Mouse (Mus musculus) adrenal gland, postnatal 36 days (tissue): ENCODE results near the gene Egfl7. TPM values are rescaled to one million over a fixed set of nuclear protein-coding genes. Genes with fewer than 3 reads are reported as not detected.

ENCODE experiments used
- DNase-seq, 2 experiments: peaks; one replicate each; pipeline ENCODE4 v3.0.0; 2021; ENCODE audit warnings: mixed read lengths in 1 of 2
- long read RNA-seq, 2 experiments: library from polyadenylated mRNA; stranded (forward); transcript quantifications; one replicate each; pipeline ENCODE4 v2.0.0; 2021; ENCODE audit warnings: borderline sequencing depth in 2 of 2
- total RNA-seq, 2 experiments: library from RNA; stranded (reverse); gene quantifications; 2 replicates each; pipeline ENCODE4 v1.2.3; 2021

Egfl7 gene
- 100 to 1,000 TPM in 1 of 2 experiments, 10 to 100 TPM in 1; 86.2 to 127 TPM for total RNA-seq
- long read RNA-seq, experiment 1, transcript Egfl7-212 (10 exons, 1,391 nt) = minor isoform, 12 of 141 reads
- long read RNA-seq, experiment 1, transcript Egfl7-202 (10 exons, 1,372 nt) = minor isoform, 38 of 141 reads
- long read RNA-seq, experiment 1, transcript Egfl7-213 (1 exons, 536 nt) = major isoform, 39 of 141 reads
- long read RNA-seq, experiment 1, transcript Egfl7-216 (9 exons, 1,163 nt) = minor isoform, 5 of 141 reads
- long read RNA-seq, experiment 1, partial matches to known transcripts = 12 of 141 reads
- long read RNA-seq, experiment 1, other reads (novel, unspliced or antisense) = 31 of 141 reads
- long read RNA-seq, experiment 2, transcript Egfl7-202 (10 exons, 1,372 nt) = major isoform, 24 of 73 reads
- long read RNA-seq, experiment 2, transcript Egfl7-213 (1 exons, 536 nt) = minor isoform, 13 of 73 reads
- long read RNA-seq, experiment 2, partial matches to known transcripts = 8 of 73 reads
- long read RNA-seq, experiment 2, other reads (novel, unspliced or antisense) = 24 of 73 reads

GRCm38 (mm10) chr2:26579714-26580113 is at the start of gene Egfl7:
Egfl7 (plus strand) TSS chr2:26580014.
- no peak for DNase-seq

- DNase-seq = peak in 1 of 2 experiments; percentile 47
Observed at GRCm38 (mm10) chr2:26531829-26532228, 48.0 kb upstream of the Egfl7 start.

- DNase-seq = no peak
Observed at GRCm38 (mm10) chr2:26533249-26533648, 46.6 kb upstream of the Egfl7 start.

GRCm38 (mm10) chr2:26534161-26534560 is 45.7 kb upstream of the Egfl7 start:
- DNase-seq = no peak

GRCm38 (mm10) chr2:26534616-26535015 is 45.2 kb upstream of the Egfl7 start:
- DNase-seq = peak; percentile 85 to 86

GRCm38 (mm10) chr2:26535517-26536045 is 44.2 kb upstream of the Egfl7 start:
- DNase-seq = no peak

- no peak for DNase-seq
Observed at GRCm38 (mm10) chr2:26539516-26539915, 40.3 kb upstream of the Egfl7 start.

- DNase-seq = no peak
Observed at GRCm38 (mm10) chr2:26540721-26541120, 39.1 kb upstream of the Egfl7 start.

GRCm38 (mm10) chr2:26541258-26541910 is 38.4 kb upstream of the Egfl7 start:
- DNase-seq = no peak

- peak; percentile 28 to 58 for DNase-seq
Observed at GRCm38 (mm10) chr2:26543155-26543554, 36.7 kb upstream of the Egfl7 start.

GRCm38 (mm10) chr2:26543768-26544167 is 36.0 kb upstream of the Egfl7 start:
- DNase-seq = peak; percentile 54 to 58

GRCm38 (mm10) chr2:26544265-26544664 is 35.5 kb upstream of the Egfl7 start:
- peak; percentile 65 to 73 for DNase-seq

- DNase-seq = no peak
Observed at GRCm38 (mm10) chr2:26547481-26547880, 32.3 kb upstream of the Egfl7 start.

- peak; percentile 36 to 54 for DNase-seq
Observed at GRCm38 (mm10) chr2:26549801-26550200, 30.0 kb upstream of the Egfl7 start.

- DNase-seq = peak; percentile 50 to 63
Observed at GRCm38 (mm10) chr2:26550205-26550604, 29.6 kb upstream of the Egfl7 start.

- no peak for DNase-seq
Observed at GRCm38 (mm10) chr2:26550777-26551176, 29.0 kb upstream of the Egfl7 start.

- no peak for DNase-seq
Observed at GRCm38 (mm10) chr2:26551446-26551845, 28.4 kb upstream of the Egfl7 start.

- DNase-seq = no peak
Observed at GRCm38 (mm10) chr2:26552066-26552465, 27.7 kb upstream of the Egfl7 start.

GRCm38 (mm10) chr2:26553904-26554303 is 25.9 kb upstream of the Egfl7 start:
- DNase-seq = no peak

- DNase-seq = peak; percentile 46 to 74
Observed at GRCm38 (mm10) chr2:26555076-26555475, 24.7 kb upstream of the Egfl7 start.

- no peak for DNase-seq
Observed at GRCm38 (mm10) chr2:26556535-26556993, 23.2 kb upstream of the Egfl7 start.

- no peak for DNase-seq
Observed at GRCm38 (mm10) chr2:26560506-26560905, 19.3 kb upstream of the Egfl7 start.
